Mouse (Mus musculus) hindbrain, embryonic 12.5 days (tissue): ENCODE results near the gene Pif1. TPM values are rescaled to one million over a fixed set of nuclear protein-coding genes. Genes with fewer than 3 reads are reported as not detected.
A peak's percentile ranks its signal among the peaks of the same experiment; 100 is the strongest.

ENCODE experiments used
- ATAC-seq: fragments of 200-750 bp; cut with Nextera tagmentation; 2 replicates; pipeline ENCODE4 v1.8.0; 2017; ENCODE audit warnings: moderate TSS enrichment; ENCODE audit not compliant: low FRiP score
- H3K27ac ChIP-seq: fragments of 300-500 bp; sonication (generic); 2 replicates; pipeline ENCODE4 v1.5.1; 2016; ENCODE audit warnings: mild to moderate bottlenecking
- H3K27me3 ChIP-seq: fragments of 300-500 bp; sonication (generic); 2 replicates; pipeline ENCODE4 v1.6.1; 2016; ENCODE audit warnings: mild to moderate bottlenecking
- H3K36me3 ChIP-seq: fragments of 300-500 bp; sonication (generic); 2 replicates; pipeline ENCODE4 v1.6.1; 2016; ENCODE audit warnings: mild to moderate bottlenecking
- H3K4me1 ChIP-seq: fragments of 300-500 bp; sonication (generic); 2 replicates; pipeline ENCODE4 v1.6.1; 2016
- H3K4me2 ChIP-seq: fragments of 300-500 bp; sonication (generic); replicated peaks from 2 replicates; pipeline ENCODE4 v1.6.1; 2016; ENCODE audit warnings: mild to moderate bottlenecking
- H3K4me3 ChIP-seq: fragments of 300-500 bp; sonication (generic); 2 replicates; pipeline ENCODE4 v1.5.1; 2016; ENCODE audit warnings: mild to moderate bottlenecking
- H3K9ac ChIP-seq: fragments of 300-500 bp; sonication (generic); 2 replicates; pipeline ENCODE4 v1.6.1; 2016; ENCODE audit warnings: mild to moderate bottlenecking, moderate library complexity
- H3K9me3 ChIP-seq: fragments of 300-500 bp; sonication (generic); replicated peaks from 2 replicates; pipeline ENCODE4 v1.6.1; 2016; ENCODE audit warnings: mild to moderate bottlenecking
- WGBS: fragments of 180-500 bp; shearing (Covaris S2); methylation state at CpG from one replicate; pipeline ENCODE4 v1.1.7; 2016; 5-methylcytosine and 5-hydroxymethylcytosine counted together
- polyA plus RNA-seq: library from polyadenylated mRNA; unstranded; fragments of >200 nt; fragmentation: Nextera tagmentation; extraction: Ambion mirVana; gene quantifications from 2 replicates; pipeline ENCODE4 v1.2.1, GENCODE M21; 2016

The Pif1 gene
- polyA plus RNA-seq, 1 experiment from 2014 or later, result 16.5 TPM

- Histone ChIP-seq H3K27ac (peak overlapping the region; percentile 78), H3K36me3 (no peaks in the 10 kb centered on the region), H3K9me3 (no peaks in the 10 kb centered on the region), H3K4me3 (peak overlapping the region; percentile 61), H3K27me3 (no peaks in the 10 kb centered on the region), H3K9ac (peak overlapping the region; percentile 49; the same call in 1 of the 2 replicates), H3K4me2 (peak overlapping the region; percentile 58), H3K4me1 (peaks cover 28% of the 10 kb centered on the region)
- peak; percentile 82 for ATAC-seq
- WGBS, result 7% methylated on average over 29 of the region's 29 CpGs
Measured at GRCm38 (mm10) chr9:65580401-65581256, 6.3 kb upstream of the Pif1 start.

GRCm38 (mm10) chr9:65583045-65583444 is 3.9 kb upstream of the Pif1 start:
- ATAC-seq, result no peak
- H3K4me2 ChIP-seq, result no peak overlapping the region
- WGBS, result 32% methylated on average over 8 of the region's 8 CpGs
- no peaks in the 10 kb centered on the region for H3K27me3 ChIP-seq
- H3K9me3 ChIP-seq, result no peaks in the 10 kb centered on the region
- no peak overlapping the region for H3K9ac ChIP-seq
- H3K36me3 ChIP-seq, result no peaks in the 10 kb centered on the region
- no peak overlapping the region for H3K27ac ChIP-seq
- no peak overlapping the region for H3K4me3 ChIP-seq
- peaks cover 27% of the 10 kb centered on the region for H3K4me1 ChIP-seq

- Histone ChIP-seq H3K4me2 (peak overlapping the region; percentile 100), H3K9ac (peak overlapping the region; percentile 78), H3K27ac (no peak overlapping the region), H3K27me3 (no peaks in the 10 kb centered on the region), H3K4me3 (peak overlapping the region; percentile 64), H3K36me3 (0 out of 2 replicates have a peak, but pooled peaks cover 6% of the 10 kb centered on the region), H3K4me1 (peaks cover 31% of the 10 kb centered on the region), H3K9me3 (no peaks in the 10 kb centered on the region)
- 0% methylated on average over 6 of the region's 6 CpGs for WGBS
- peak; percentile 20; the same call in 1 of the 2 replicates for ATAC-seq
Measured at GRCm38 (mm10) chr9:65587270-65587572, 261 bp downstream of the Pif1 start.

- peaks cover 31% of the 10 kb centered on the region for H3K4me1 ChIP-seq
- H3K27ac ChIP-seq, result no peak overlapping the region
- peaks cover 11% of the 10 kb centered on the region for H3K36me3 ChIP-seq
- under 1% methylated on average over 63 of the region's 64 CpGs for WGBS
- peak overlapping the region; percentile 64 for H3K4me3 ChIP-seq
- H3K9ac ChIP-seq, result peak overlapping the region; percentile 78
- H3K27me3 ChIP-seq, result no peaks in the 10 kb centered on the region
- H3K9me3 ChIP-seq, result no peaks in the 10 kb centered on the region
- peak overlapping the region; percentile 100 for H3K4me2 ChIP-seq
- 0 out of 2 replicates have a peak, but pooled peaks have one; percentile 46 for ATAC-seq
Measured at GRCm38 (mm10) chr9:65587573-65588358, 806 bp downstream of the Pif1 start.

GRCm38 (mm10) chr9:65589091-65589490 is 2.1 kb downstream of the Pif1 start:
- 87% methylated on average over 3 of the region's 3 CpGs for WGBS
- H3K27ac ChIP-seq, result no peak overlapping the region
- H3K9me3 ChIP-seq, result no peaks in the 10 kb centered on the region
- ATAC-seq, result no peak
- H3K36me3 ChIP-seq, result peaks cover 23% of the 10 kb centered on the region
- H3K4me3 ChIP-seq, result peak overlapping the region; percentile 64
- H3K4me2 ChIP-seq, result peak overlapping the region; percentile 100
- H3K9ac ChIP-seq, result peak overlapping the region; percentile 20; the same call in 1 of the 2 replicates
- peaks cover 31% of the 10 kb centered on the region for H3K4me1 ChIP-seq
- H3K27me3 ChIP-seq, result no peaks in the 10 kb centered on the region

- Histone ChIP-seq H3K36me3 (peaks cover 30% of the 10 kb centered on the region), H3K27me3 (no peaks in the 10 kb centered on the region), H3K9me3 (no peaks in the 10 kb centered on the region), H3K4me1 (peaks cover 22% of the 10 kb centered on the region), H3K4me2 (no peak overlapping the region), H3K27ac (no peak overlapping the region), H3K4me3 (no peak overlapping the region), H3K9ac (no peak overlapping the region)
- no peak for ATAC-seq
- 93% methylated on average over 3 of the region's 3 CpGs for WGBS
Measured at GRCm38 (mm10) chr9:65592721-65593120, 5.8 kb downstream of the Pif1 start.

- H3K9me3 ChIP-seq, result no peaks in the 10 kb centered on the region
- peaks cover 13% of the 10 kb centered on the region for H3K4me1 ChIP-seq
- no peak overlapping the region for H3K4me2 ChIP-seq
- no peak for ATAC-seq
- no peak overlapping the region for H3K9ac ChIP-seq
- WGBS, result 82% methylated on average over 9 of the region's 9 CpGs
- H3K36me3 ChIP-seq, result peaks cover 30% of the 10 kb centered on the region
- no peak overlapping the region for H3K4me3 ChIP-seq
- H3K27ac ChIP-seq, result no peak overlapping the region
- no peaks in the 10 kb centered on the region for H3K27me3 ChIP-seq
Measured at GRCm38 (mm10) chr9:65593596-65593995, 6.6 kb downstream of the Pif1 start.

- Histone ChIP-seq H3K36me3 (peaks cover 9% of the 10 kb centered on the region), H3K4me1 (no peaks in the 10 kb centered on the region), H3K27me3 (no peaks in the 10 kb centered on the region), H3K27ac (no peak overlapping the region), H3K9ac (no peak overlapping the region), H3K9me3 (no peaks in the 10 kb centered on the region), H3K4me2 (no peak overlapping the region; the same call in 1 of the 2 replicates), H3K4me3 (no peak overlapping the region)
- ATAC-seq, result no peak
- WGBS, result 49% methylated on average over 6 of the region's 11 CpGs
Measured at GRCm38 (mm10) chr9:65598765-65599249, 11.8 kb downstream of the Pif1 start.

GRCm38 (mm10) chr9:65600951-65601350 is 14.0 kb downstream of the Pif1 start:
- Histone ChIP-seq H3K4me1 (peaks cover 3% of the 10 kb centered on the region), H3K27ac (no peak overlapping the region), H3K36me3 (peaks cover under 1% of the 10 kb centered on the region; the same call in 1 of the 2 replicates), H3K27me3 (no peaks in the 10 kb centered on the region), H3K4me3 (no peak overlapping the region), H3K9me3 (no peaks in the 10 kb centered on the region), H3K9ac (no peak overlapping the region), H3K4me2 (no peak overlapping the region)
- WGBS, result 63% methylated on average over 2 of the region's 2 CpGs
- ATAC-seq, result no peak

- peaks cover 6% of the 10 kb centered on the region; the same call in 1 of the 2 replicates for H3K27me3 ChIP-seq
- ATAC-seq, result no peak
Measured at GRCm38 (mm10) chr9:65603401-65604102, 16.6 kb downstream of the Pif1 start.

GRCm38 (mm10) chr9:65605471-65606136 is 18.6 kb downstream of the Pif1 start:
- no peak overlapping the region for H3K4me3 ChIP-seq
- no peak overlapping the region for H3K9ac ChIP-seq
- H3K9me3 ChIP-seq, result no peaks in the 10 kb centered on the region
- no peak overlapping the region for H3K27ac ChIP-seq
- H3K4me1 ChIP-seq, result peaks cover 3% of the 10 kb centered on the region
- peak; percentile 77 for ATAC-seq
- H3K4me2 ChIP-seq, result peak overlapping the region; percentile 41
- WGBS, result 9% methylated on average over 9 of the region's 9 CpGs
- H3K27me3 ChIP-seq, result peaks cover 6% of the 10 kb centered on the region; the same call in 1 of the 2 replicates
- H3K36me3 ChIP-seq, result no peaks in the 10 kb centered on the region

More at GRCm38 (mm10) chr9:65603401-65604102, 16.6 kb downstream of the Pif1 start:
- Histone ChIP-seq H3K4me3 (no peak overlapping the region), H3K4me2 (no peak overlapping the region), H3K9ac (no peak overlapping the region), H3K36me3 (no peaks in the 10 kb centered on the region), H3K9me3 (no peaks in the 10 kb centered on the region), H3K4me1 (peaks cover 3% of the 10 kb centered on the region), H3K27ac (no peak overlapping the region)
- 50% methylated on average over 8 of the region's 8 CpGs for whole genome bisulfite sequencing
